Mouse (Mus musculus) bone marrow, adult 2 months (tissue): ENCODE data around the gene Trim38.

ENCODE experiments used
- CTCF ChIP-seq: fragments of 200-500 bp; IDR thresholded peaks from 2 replicates; pipeline ENCODE4 v1.5.1; 2011; ENCODE audit warnings: low read length, control low read depth; ENCODE audit not compliant: control insufficient read depth, insufficient read depth
- POLR2A ChIP-seq: fragments of 200-500 bp; IDR thresholded peaks from 2 replicates; pipeline ENCODE4 v1.6.1; 2011; ENCODE audit warnings: low read depth, mild to moderate bottlenecking, control low read depth, low read length, borderline replicate concordance; ENCODE audit not compliant: control insufficient read depth

GRCm38 (mm10) chr13:23743963-23744362, 25.8 kb upstream of the Trim38 start:
- TF ChIP-seq CTCF (no peak), POLR2A (no peak)
